Mouse (Mus musculus) kidney, postnatal 0 days (tissue): Measurements from ENCODE around the gene Rps6kb1. TPM values are rescaled to one million over a fixed set of nuclear protein-coding genes. Genes with fewer than 3 reads are reported as not detected.
A peak's percentile ranks its signal among the peaks of the same experiment; 100 is the strongest.

ENCODE experiments used
- ATAC-seq: fragments of 200-750 bp; cut with Nextera tagmentation; replicated peaks from 2 replicates; pipeline ENCODE4 v1.8.0; 2017; ENCODE audit warnings: low read depth, moderate number of reproducible peaks, moderate TSS enrichment, moderate library complexity; ENCODE audit not compliant: low FRiP score
- DNase-seq: peaks from one replicate; pipeline ENCODE4 v3.0.0-alpha.2; 2016; ENCODE audit warnings: low spot score
- H3K27ac ChIP-seq: fragments of 300-500 bp; sonication (generic); 2 replicates; pipeline ENCODE4 v1.5.1; 2014; ENCODE audit warnings: mild to moderate bottlenecking
- H3K27me3 ChIP-seq: fragments of 300-500 bp; sonication (generic); 2 replicates; pipeline ENCODE4 v1.6.1; 2014; ENCODE audit warnings: low read length, mixed read lengths; ENCODE audit not compliant: insufficient read depth
- H3K36me3 ChIP-seq: fragments of 300-500 bp; sonication (generic); 2 replicates; pipeline ENCODE4 v1.6.1; 2014; ENCODE audit warnings: low read length, mixed read lengths; ENCODE audit not compliant: insufficient read depth
- H3K4me1 ChIP-seq: fragments of 300-500 bp; sonication (generic); replicated peaks from 2 replicates; pipeline ENCODE4 v1.6.1; 2014; ENCODE audit warnings: antibody characterized with exemption, low read length, mixed read lengths; ENCODE audit not compliant: insufficient read depth
- H3K4me2 ChIP-seq: fragments of 300-500 bp; sonication (generic); 2 replicates; pipeline ENCODE4 v1.6.1; 2014; ENCODE audit warnings: mild to moderate bottlenecking, low read length, moderate library complexity, mixed read lengths
- H3K4me3 ChIP-seq: fragments of 300-500 bp; sonication (generic); replicated peaks from 2 replicates; pipeline ENCODE4 v1.5.1; 2014; ENCODE audit warnings: low read depth, low read length
- H3K9ac ChIP-seq: fragments of 300-500 bp; sonication (generic); 2 replicates; pipeline ENCODE4 v1.6.1; 2014; ENCODE audit warnings: low read depth, low read length
- H3K9me3 ChIP-seq: fragments of 300-500 bp; sonication (generic); replicated peaks from 2 replicates; pipeline ENCODE4 v1.6.1; 2016; ENCODE audit warnings: low read length, inconsistent platforms, mixed read lengths
- CTCF ChIP-seq: IDR thresholded peaks from 2 replicates; pipeline ENCODE4 v1.5.1; 2016; ENCODE audit warnings: antibody characterized with exemption, low read depth, mild to moderate bottlenecking, moderate library complexity
- WGBS: fragments of 180-500 bp; shearing (Covaris S2); extraction: QIAGEN DNeasy Blood & Tissue Kit; methylation state at CpG from one replicate; pipeline ENCODE4 v1.1.7; 2014; 5-methylcytosine and 5-hydroxymethylcytosine counted together
- polyA plus RNA-seq: library from polyadenylated mRNA; unstranded; fragments of >200 nt; fragmentation: Nextera tagmentation; extraction: Ambion mirVana; gene quantifications from 2 replicates; pipeline ENCODE4 v1.2.1, GENCODE M21; 2015

Rps6kb1 gene
- polyA plus RNA-seq, 1 experiment from 2014 or later: 50.8 TPM

- 80% methylated on average over 4 of the region's 4 CpGs for WGBS
- DNase-seq (no peak), ATAC-seq (no peak)
- no peak for TF ChIP-seq CTCF
- Histone ChIP-seq H3K9ac (no peak overlapping the region), H3K36me3 (no peaks in the 10 kb centered on the region), H3K4me1 (peaks cover 6% of the 10 kb centered on the region; the same call in 1 of the 2 replicates), H3K9me3 (no peaks in the 10 kb centered on the region), H3K4me3 (no peak overlapping the region), H3K4me2 (no peak overlapping the region), H3K27ac (no peak overlapping the region), H3K27me3 (no peaks in the 10 kb centered on the region)
These were observed 45.5 kb upstream of the Rps6kb1 start for GRCm38 (mm10) chr11:86590066-86590465.

- ATAC-seq (no peak), DNase-seq (no peak)
- Histone ChIP-seq H3K4me3 (no peak overlapping the region), H3K9ac (no peak overlapping the region), H3K27ac (no peak overlapping the region), H3K4me2 (no peak overlapping the region), H3K27me3 (no peaks in the 10 kb centered on the region), H3K9me3 (no peaks in the 10 kb centered on the region), H3K36me3 (no peaks in the 10 kb centered on the region), H3K4me1 (peaks cover 6% of the 10 kb centered on the region; the same call in 1 of the 2 replicates)
- WGBS: 92% methylated on average over 4 of the region's 4 CpGs
- no peak for TF ChIP-seq CTCF
These were observed 44.1 kb upstream of the Rps6kb1 start for GRCm38 (mm10) chr11:86588583-86589298.

GRCm38 (mm10) chr11:86587830-86588229 lies 43.2 kb upstream of the Rps6kb1 start:
- 49% methylated on average over 7 of the region's 7 CpGs for WGBS
- Histone ChIP-seq H3K27me3 (no peaks in the 10 kb centered on the region), H3K9me3 (no peaks in the 10 kb centered on the region), H3K36me3 (no peaks in the 10 kb centered on the region), H3K27ac (peak overlapping the region; percentile 75), H3K4me2 (peak overlapping the region; percentile 50), H3K4me3 (no peak overlapping the region), H3K9ac (no peak overlapping the region), H3K4me1 (peaks cover 3% of the 10 kb centered on the region; the same call in 1 of the 2 replicates)
- no peak for DNase-seq
- no peak for ATAC-seq
- no peak for TF ChIP-seq CTCF

- H3K27me3 ChIP-seq: no peaks in the 10 kb centered on the region
- peak; percentile 91 for ATAC-seq
These were observed 42.5 kb upstream of the Rps6kb1 start for GRCm38 (mm10) chr11:86586868-86587792.

GRCm38 (mm10) chr11:86586177-86586867 lies 41.7 kb upstream of the Rps6kb1 start:
- no peaks in the 10 kb centered on the region for H3K27me3 ChIP-seq
- WGBS: 11% methylated on average over 12 of the region's 12 CpGs

More at GRCm38 (mm10) chr11:86586868-86587792, 42.5 kb upstream of the Rps6kb1 start:
- Histone ChIP-seq H3K9me3 (no peaks in the 10 kb centered on the region), H3K4me2 (peak overlapping the region; percentile 50), H3K27ac (peak overlapping the region; percentile 75), H3K36me3 (no peaks in the 10 kb centered on the region), H3K9ac (peak overlapping the region; percentile 62), H3K4me3 (peak overlapping the region; percentile 36), H3K4me1 (no peaks in the 10 kb centered on the region)
- WGBS: 4% methylated on average over 15 of the region's 15 CpGs
- peak; percentile 91 for DNase-seq
- TF ChIP-seq CTCF: no peak

GRCm38 (mm10) chr11:86585598-86585984 lies 41.0 kb upstream of the Rps6kb1 start:
- H3K9ac ChIP-seq: peak overlapping the region; percentile 46
- H3K4me3 ChIP-seq: peak overlapping the region; percentile 36
- no peak for ATAC-seq
- H3K4me2 ChIP-seq: peak overlapping the region; percentile 50
- H3K36me3 ChIP-seq: no peaks in the 10 kb centered on the region
- no peaks in the 10 kb centered on the region for H3K9me3 ChIP-seq
- peak overlapping the region; percentile 70 for H3K27ac ChIP-seq
- DNase-seq: no peak
- no peaks in the 10 kb centered on the region for H3K27me3 ChIP-seq
- TF ChIP-seq CTCF: no peak
- WGBS: 31% methylated on average over 3 of the region's 3 CpGs
- 0 out of 2 replicates have a peak, but pooled peaks cover 5% of the 10 kb centered on the region for H3K4me1 ChIP-seq

More at GRCm38 (mm10) chr11:86586177-86586867, 41.7 kb upstream of the Rps6kb1 start:
- no peak for TF ChIP-seq CTCF
- Histone ChIP-seq H3K36me3 (no peaks in the 10 kb centered on the region), H3K4me1 (no peaks in the 10 kb centered on the region), H3K4me2 (peak overlapping the region; percentile 50), H3K4me3 (peak overlapping the region; percentile 36), H3K9ac (peak overlapping the region; percentile 62), H3K9me3 (no peaks in the 10 kb centered on the region), H3K27ac (peak overlapping the region; percentile 75)
- ATAC-seq: no peak
- peak; percentile 34 for DNase-seq
